Mouse (Mus musculus) cerebellum, adult 18-20 months (tissue): Measurements from ENCODE around the gene Gm21719.
"Not testable (repeated sequence)": the region's sequence is repeated elsewhere in the genome, so short reads cannot be mapped to it uniquely, and the experiment has no call there.

Experiments
- DNase-seq, 2 experiments: peaks; one replicate each; pipeline ENCODE4 v3.0.0; 2021

Gene Gm21719

DNA sequence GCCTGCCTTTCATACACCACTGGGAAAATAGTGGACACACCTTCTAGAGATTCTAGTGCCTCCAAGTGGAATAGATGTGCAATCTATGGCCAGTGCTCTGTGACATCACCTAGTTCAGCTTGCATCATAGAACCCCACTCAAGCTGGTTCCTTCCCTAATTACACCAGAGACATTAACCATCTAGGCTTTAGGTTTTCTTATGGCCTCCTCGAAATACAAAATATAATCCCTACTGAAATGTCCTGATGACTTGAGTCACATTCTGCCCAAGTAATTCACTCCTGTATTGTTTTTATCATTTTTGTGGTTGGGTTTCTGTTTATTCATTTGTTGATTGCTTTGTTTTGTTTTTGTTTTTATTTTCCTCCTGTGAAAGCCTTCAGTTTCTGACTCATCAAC lies at the start of gene Gm21719:
Gene Gm21719 (minus strand): TSS at position 101 of the 400 bp plus-strand sequence.
- DNase-seq: not testable (repeated sequence)
